Mouse (Mus musculus) forelimb bud, embryonic 11.5 days (tissue): Measurements from ENCODE around the gene Wdr5.

Source experiments
- DNase-seq: peaks from one replicate; pipeline ENCODE4 v3.0.0-alpha.2; 2012; ENCODE audit warnings: low read depth, low spot score

The Wdr5 gene

GRCm38 (mm10) chr2:27514639-27515328 lies at the start of gene Wdr5:
Gene Wdr5, plus strand, starts transcription at chr2:27515157.
- DNase-seq = peak; percentile 94

GRCm38 (mm10) chr2:27469292-27469990 lies 45.5 kb upstream of the Wdr5 start:
- no peak for DNase-seq

- DNase-seq = no peak
Measured at GRCm38 (mm10) chr2:27469991-27470355, 45.0 kb upstream of the Wdr5 start.

GRCm38 (mm10) chr2:27470535-27470934 lies 44.4 kb upstream of the Wdr5 start:
- no peak for DNase-seq

GRCm38 (mm10) chr2:27471170-27471584 lies 43.8 kb upstream of the Wdr5 start:
- DNase-seq = no peak

DNA sequence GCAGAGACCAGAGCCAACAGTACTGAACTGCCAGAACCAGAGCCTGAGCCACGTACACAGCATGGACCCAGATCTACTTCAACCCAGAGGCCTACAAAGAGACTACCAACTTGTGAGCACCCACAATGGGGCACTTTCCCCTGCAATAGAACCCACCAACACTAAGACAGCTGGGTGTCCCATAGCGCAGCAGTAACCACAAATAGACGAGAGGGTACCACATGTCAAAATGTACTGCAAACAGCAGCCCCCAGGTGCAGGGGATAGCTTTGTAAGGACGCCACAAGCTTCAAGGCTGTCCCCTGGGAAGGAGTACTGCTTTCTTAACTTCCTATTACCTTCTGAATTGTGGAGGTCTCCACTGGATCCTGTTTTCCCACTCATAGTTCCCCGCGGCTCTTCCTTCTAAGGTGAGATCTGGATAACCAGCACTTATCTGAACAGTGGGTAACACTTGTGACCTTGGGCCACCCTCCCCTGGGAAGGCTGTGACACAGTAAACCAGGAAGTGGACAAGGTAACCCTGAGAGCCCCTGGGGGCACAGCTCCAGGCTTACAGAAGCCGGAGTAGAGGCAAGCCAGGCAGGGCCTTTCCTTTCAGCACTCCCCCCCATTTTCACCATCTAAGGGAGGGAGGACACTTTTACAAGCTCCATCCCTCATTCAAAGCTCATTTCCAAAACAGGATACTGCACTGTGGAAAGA lies 41.7 kb upstream of the Wdr5 start:
- DNase-seq = no peak

DNA sequence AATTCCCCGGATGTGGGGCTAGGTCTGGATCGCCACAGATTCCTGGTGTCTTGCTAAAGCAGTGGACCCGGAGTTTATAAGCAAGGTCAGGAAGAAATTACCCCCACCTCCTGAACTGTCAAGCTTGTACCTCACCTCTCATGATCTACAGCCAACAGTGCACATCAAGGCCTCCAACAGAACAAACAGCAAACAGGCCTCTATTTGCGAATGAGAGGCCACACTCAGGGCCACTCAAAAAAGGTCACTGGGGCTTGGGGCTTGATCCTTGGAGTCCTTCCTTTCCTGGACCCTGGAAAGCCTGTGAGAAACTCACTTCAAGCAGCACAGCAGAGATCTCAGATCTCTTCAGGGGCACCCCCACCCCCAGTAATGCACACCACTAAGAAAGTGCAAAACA lies 41.0 kb upstream of the Wdr5 start:
- DNase-seq = no peak

DNA sequence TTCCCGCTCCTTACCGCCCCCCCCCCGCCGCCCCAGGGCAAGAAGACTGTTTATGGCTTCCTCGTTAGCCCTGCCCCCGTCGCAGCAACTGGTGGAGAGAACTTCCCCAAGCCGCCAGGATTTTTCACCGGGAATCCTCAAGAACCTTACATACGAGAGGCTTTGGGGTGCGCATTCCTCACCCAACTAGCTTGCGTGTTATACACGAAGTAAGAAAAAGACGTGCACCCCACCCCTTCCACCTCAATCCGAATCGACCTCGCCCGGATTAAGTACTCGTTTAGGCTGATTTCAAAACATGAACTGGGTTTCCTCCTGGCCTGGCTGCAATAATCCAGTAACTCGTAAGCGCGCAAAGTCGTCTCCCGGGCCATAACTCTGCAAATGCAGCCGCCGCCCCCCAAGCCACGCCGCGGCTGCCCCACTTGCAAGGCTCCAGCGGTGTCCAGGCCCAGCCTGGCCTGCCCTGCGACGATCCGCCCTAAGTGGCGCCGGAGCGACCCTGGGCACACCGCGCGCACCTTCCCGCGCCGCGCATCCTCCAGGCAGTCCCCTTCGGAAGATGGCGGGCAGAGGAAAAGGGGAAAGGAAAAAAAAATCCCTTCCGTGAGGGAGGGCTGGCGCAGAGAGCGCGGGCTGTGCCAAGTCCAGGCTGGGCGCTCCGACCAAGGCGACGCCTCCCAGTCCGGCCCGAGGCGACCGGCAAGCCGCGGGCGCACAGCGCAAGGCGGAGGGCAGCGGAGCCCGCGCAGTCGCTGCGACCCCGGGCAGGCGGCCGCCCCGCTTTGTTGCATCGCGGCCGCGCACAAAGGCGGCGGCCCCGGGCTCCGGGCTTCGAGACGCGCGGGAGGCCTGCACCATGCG lies 40.1 kb upstream of the Wdr5 start:
- peak; percentile 36 for DNase-seq

GRCm38 (mm10) chr2:27475495-27476302 lies 39.3 kb upstream of the Wdr5 start:
- DNase-seq = peak; percentile 93

GRCm38 (mm10) chr2:27476303-27477192 lies 38.4 kb upstream of the Wdr5 start:
- DNase-seq = no peak

DNA sequence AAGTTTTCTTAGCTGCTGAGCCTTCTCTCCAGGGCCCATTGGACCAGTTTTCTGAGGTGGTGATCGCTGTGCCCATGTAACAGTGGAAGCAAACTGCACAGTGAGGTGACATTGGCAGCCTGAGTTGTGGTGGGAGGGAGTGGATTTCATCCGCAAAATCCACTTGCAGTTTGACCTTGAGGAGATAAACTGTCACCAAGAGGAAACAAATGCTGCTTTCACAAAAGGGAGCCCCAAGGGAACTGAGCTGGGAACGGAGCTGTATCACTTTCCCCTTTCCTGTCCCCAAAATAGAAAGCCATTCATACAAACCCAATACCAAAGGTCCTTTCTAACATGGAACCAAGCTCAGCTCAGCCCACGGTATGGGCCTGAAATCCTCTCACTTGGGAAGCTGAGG lies 35.1 kb upstream of the Wdr5 start:
- no peak for DNase-seq

DNA sequence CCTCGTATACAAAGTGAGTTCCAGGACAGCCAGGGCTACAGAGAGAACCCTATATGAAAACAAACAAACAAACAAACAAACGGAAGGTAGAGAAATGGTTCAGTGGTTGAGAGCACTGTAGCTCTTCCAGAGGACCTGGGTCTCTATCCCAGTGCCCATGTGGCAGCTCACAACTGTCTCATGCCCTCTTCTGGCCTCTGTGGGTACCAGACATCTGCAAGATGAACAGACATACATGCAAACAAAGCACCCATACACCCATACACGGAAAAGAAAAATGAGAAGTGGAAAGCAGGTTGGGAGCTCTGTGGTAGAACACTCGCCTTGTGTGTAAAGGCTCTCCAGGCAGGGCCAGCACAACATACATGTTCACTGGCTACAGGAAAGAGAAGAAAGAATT lies 34.6 kb upstream of the Wdr5 start:
- no peak for DNase-seq

DNA sequence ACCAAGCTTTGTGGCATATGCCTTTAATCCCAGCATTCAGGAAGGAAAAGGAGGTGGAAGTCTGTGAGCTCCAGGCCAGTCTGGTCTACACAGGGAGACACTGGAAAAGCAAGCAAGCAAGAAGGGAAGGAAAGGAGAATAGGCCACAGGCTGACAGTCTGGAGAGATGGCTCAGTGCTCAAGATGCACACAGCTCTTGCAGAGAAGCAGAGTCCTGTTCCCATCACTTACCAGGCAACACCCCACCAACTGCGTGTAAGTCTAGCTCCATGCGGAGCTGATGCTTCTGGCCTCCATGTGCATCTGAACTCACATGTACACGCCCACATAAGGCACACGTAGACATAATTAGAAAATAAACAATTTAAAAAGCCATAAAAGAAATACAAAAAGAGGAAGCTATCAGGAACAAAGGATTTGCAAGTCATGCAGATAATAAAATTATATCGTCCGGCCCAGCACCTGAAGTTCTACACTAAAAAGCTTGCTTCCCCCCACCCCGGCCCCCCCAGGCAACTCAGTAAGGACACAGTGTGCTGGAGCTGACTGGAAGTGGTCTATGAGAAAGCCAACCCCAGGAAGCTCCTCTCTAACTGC lies 32.6 kb upstream of the Wdr5 start:
- no peak for DNase-seq

DNA sequence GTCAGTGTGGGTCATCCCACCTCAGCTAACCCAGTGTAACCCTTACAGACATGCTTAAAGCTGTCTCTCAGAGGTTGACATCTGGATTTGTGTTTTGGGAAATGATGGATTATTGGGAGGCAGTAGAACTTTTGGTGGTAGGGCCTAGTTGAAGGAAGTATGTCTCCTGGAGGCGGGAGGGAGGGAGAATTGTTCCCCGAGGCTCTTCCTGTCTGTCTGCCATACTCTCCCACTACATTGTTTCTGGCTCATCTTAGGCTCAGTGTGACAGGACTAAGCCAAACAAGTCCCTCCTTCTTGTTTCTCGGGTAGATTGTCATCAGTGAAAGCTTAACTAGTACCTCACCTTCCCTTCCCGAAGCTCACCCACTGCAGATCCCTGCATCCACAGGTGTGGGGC lies 28.2 kb upstream of the Wdr5 start:
- DNase-seq = no peak

DNA sequence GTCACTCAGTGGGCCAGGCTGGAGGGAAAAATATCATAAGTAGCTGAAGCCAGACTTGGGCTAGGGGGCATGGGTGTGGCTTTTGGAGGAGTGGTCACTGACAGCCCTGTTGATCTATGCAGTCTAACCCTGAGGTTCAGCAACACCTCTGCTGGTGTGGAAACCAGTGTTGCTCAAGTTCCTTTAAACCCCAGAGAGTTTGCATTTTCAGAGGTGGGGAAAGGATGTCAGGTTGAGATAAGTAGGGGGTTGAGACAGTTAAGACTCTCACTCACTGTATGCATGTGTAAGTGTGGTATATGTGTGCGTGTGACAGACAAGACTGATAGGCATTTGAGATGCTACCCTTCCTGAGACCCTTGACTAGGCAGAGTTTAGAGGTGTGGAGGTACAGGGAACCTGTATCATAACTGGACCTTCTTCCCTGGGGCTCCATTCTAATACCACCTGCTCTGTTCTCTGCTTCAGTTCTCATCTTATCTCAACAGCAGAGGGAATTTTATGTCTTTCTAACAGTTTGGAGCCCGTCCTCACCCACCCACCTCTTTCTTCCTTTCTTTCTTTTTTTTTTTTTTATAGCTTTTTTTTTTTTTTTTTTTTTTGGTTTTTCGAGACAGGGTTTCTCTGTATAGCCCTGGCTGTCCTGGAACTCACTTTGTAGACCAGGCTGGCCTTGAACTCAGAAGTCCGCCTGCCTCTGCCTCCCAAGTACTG lies 27.5 kb upstream of the Wdr5 start:
- no peak for DNase-seq

- DNase-seq = no peak
Measured at GRCm38 (mm10) chr2:27488362-27488761, 26.6 kb upstream of the Wdr5 start.

GRCm38 (mm10) chr2:27490939-27491338 lies 24.0 kb upstream of the Wdr5 start:
- DNase-seq = no peak

DNA sequence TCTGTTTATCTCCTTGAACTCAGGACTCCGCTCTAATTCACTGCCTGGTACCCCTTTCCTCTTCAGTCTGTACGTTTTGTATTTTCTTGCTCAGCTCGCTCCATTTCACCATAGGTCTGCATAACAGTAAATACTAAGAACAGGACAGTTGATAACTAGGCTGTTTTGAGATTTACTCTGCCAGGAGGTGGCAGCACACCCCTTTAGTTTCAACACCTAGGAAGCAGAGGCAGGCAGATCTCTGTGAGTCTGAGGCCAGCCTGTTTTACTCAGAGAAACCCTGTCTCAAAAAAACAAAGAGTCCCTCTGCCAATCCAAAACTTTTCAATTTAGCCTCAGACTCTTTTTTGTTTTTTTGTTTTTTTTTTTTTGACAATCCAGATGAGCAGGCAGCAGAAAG lies 21.0 kb upstream of the Wdr5 start:
- no peak for DNase-seq
